Mouse (Mus musculus) midbrain, postnatal 0 days (tissue): ENCODE results near the gene Oxsr1. TPM values are rescaled to one million over a fixed set of nuclear protein-coding genes. Genes with fewer than 3 reads are reported as not detected.
"Not testable (repeated sequence)": the region's sequence is repeated elsewhere in the genome, so short reads cannot be mapped to it uniquely, and the experiment has no call there.

Source experiments
- ATAC-seq: fragments of 200-750 bp; cut with Nextera tagmentation; 2 replicates; pipeline ENCODE4 v1.8.0; 2017; ENCODE audit warnings: moderate number of reproducible peaks, mild to moderate bottlenecking, moderate TSS enrichment, moderate library complexity; ENCODE audit not compliant: low FRiP score
- DNase-seq: peaks from one replicate; pipeline ENCODE4 v3.0.0-alpha.2; 2015; ENCODE audit warnings: low spot score
- H3K27ac ChIP-seq: fragments of 300-500 bp; sonication (generic); 2 replicates; pipeline ENCODE4 v1.5.1; 2014; ENCODE audit warnings: low read depth, mild to moderate bottlenecking, low read length, mixed read lengths
- H3K27me3 ChIP-seq: fragments of 300-500 bp; sonication (generic); 2 replicates; pipeline ENCODE4 v1.6.1; 2014; ENCODE audit warnings: low read length, control low read depth, mixed read lengths; ENCODE audit not compliant: insufficient read depth
- H3K36me3 ChIP-seq: fragments of 300-500 bp; sonication (generic); 2 replicates; pipeline ENCODE4 v1.6.1; 2014; ENCODE audit warnings: low read length, control low read depth, mixed read lengths; ENCODE audit not compliant: insufficient read depth
- H3K4me1 ChIP-seq: fragments of 300-500 bp; sonication (generic); 2 replicates; pipeline ENCODE4 v1.6.1; 2014; ENCODE audit warnings: mild to moderate bottlenecking, control low read depth, antibody characterized with exemption, low read length, mixed read lengths; ENCODE audit not compliant: insufficient read depth
- H3K4me2 ChIP-seq: fragments of 300-500 bp; sonication (generic); 2 replicates; pipeline ENCODE4 v1.6.1; 2014; ENCODE audit warnings: low read depth, mild to moderate bottlenecking, low read length, mixed read lengths; ENCODE audit not compliant: poor library complexity, severe bottlenecking
- H3K4me3 ChIP-seq: fragments of 300-500 bp; sonication (generic); 2 replicates; pipeline ENCODE4 v1.5.1; 2014; ENCODE audit warnings: low read depth, mild to moderate bottlenecking, low read length, moderate library complexity
- H3K9ac ChIP-seq: fragments of 300-500 bp; sonication (generic); replicated peaks from 2 replicates; pipeline ENCODE4 v1.6.1; 2014; ENCODE audit warnings: mild to moderate bottlenecking, low read length, moderate library complexity, mixed read lengths; ENCODE audit not compliant: poor library complexity, severe bottlenecking
- H3K9me3 ChIP-seq: fragments of 300-500 bp; sonication (generic); 2 replicates; pipeline ENCODE4 v1.6.1; 2016; ENCODE audit warnings: low read length, control low read depth
- CTCF ChIP-seq: IDR thresholded peaks from 2 replicates; pipeline ENCODE4 v1.5.1; 2016; ENCODE audit warnings: antibody characterized with exemption, mild to moderate bottlenecking
- WGBS: fragments of 180-500 bp; shearing (Covaris S2); extraction: QIAGEN DNeasy Blood & Tissue Kit; methylation state at CpG from one replicate; pipeline ENCODE4 v1.1.7; 2014; 5-methylcytosine and 5-hydroxymethylcytosine counted together
- polyA plus RNA-seq: library from polyadenylated mRNA; unstranded; fragments of >200 nt; fragmentation: Nextera tagmentation; extraction: Ambion mirVana; gene quantifications from 2 replicates; pipeline ENCODE4 v1.2.1, GENCODE M21; 2015
- total RNA-seq: library from RNA; depleted of rRNA; stranded (reverse); fragments of >200 nt; gene quantifications from 2 replicates; pipeline ENCODE4 v1.2.3, GENCODE M21; 2014

Oxsr1 gene
- total and polyA plus RNA-seq, 2 experiments from 2014 or later = 10.7 to 38.5 TPM

DNA sequence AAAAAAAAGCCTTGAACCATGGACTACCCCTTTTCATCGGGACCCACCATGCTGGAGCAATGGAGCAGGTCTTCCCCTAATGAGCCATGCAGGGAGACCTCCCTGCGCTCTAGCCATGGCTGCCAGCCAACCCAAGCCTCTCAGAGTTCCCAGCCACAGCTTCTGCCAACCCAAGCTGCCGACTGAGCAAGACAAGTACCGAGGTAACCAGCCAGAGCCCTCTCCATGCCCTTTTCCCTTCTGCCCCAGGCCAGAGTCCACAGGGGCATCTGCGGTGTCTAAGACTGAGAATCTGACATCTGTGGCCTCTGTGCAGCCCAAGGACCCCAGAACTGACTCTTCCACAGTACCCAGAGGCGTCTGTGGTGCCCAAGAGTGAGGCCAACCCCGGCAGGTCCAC lies 45.9 kb downstream of the Oxsr1 start:
- H3K4me2 ChIP-seq = no peak overlapping the region
- no peaks in the 10 kb centered on the region for H3K27me3 ChIP-seq
- no peak overlapping the region for H3K9ac ChIP-seq
- no peak overlapping the region for H3K27ac ChIP-seq
- TF ChIP-seq CTCF = no peak
- peaks cover 6% of the 10 kb centered on the region for H3K36me3 ChIP-seq
- DNase-seq (peak; percentile 66), ATAC-seq (no peak)
- H3K4me3 ChIP-seq = no peak overlapping the region
- 80% methylated on average over 7 of the region's 7 CpGs for WGBS
- H3K4me1 ChIP-seq = no peaks in the 10 kb centered on the region
- H3K9me3 ChIP-seq = no peaks in the 10 kb centered on the region

DNA sequence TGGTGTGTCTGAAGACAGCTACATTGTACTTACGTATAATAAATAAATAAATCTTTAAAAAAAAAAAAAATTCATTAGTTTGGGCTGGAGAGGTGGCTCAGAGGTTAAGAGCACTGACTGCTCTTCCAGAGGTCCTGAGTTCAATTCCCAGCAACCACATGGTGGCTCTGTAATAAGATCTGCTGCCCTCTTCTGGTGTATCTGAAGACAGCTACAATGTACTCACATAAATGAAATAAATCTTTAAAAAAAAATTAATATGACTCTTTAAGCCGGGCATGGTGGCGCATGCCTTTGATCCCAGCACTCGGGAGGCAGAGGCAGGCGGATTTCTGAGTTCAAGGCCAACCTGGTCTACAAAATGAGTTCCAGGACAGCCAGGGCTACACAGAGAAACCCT lies 47.4 kb downstream of the Oxsr1 start:
- peak; percentile 33 for TF ChIP-seq CTCF
- H3K4me1 ChIP-seq, H3K27ac ChIP-seq, H3K9ac ChIP-seq, H3K27me3 ChIP-seq, ATAC-seq, H3K36me3 ChIP-seq, H3K4me3 ChIP-seq, DNase-seq, H3K9me3 ChIP-seq, H3K4me2 ChIP-seq: not testable (repeated sequence)
- 94% methylated on average over 5 of the region's 5 CpGs for WGBS

DNA sequence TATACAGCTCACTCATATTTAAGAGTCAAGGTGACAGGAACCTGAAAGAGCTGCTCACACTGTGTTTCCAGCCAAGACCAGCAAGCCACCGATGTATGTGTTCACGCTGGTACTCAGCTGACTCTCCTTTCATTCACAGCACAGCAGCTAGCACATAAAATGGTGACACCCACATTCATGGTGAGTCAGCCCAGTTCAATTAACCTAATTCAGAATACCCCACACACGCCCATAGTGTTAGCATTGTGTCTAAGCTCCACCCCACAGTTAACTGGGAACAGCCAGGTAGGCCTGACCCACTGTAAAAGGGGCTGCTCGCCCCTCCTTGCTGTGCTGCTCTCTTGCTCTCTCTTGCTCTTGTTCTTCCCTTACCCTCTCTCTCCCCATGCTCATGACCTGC lies 50.7 kb downstream of the Oxsr1 start:
- Histone ChIP-seq H3K27me3 (no peaks in the 10 kb centered on the region), H3K27ac (no peak overlapping the region), H3K9me3 (no peaks in the 10 kb centered on the region), H3K9ac (no peak overlapping the region), H3K4me1 (no peaks in the 10 kb centered on the region), H3K4me2 (no peak overlapping the region), H3K36me3 (peaks cover 26% of the 10 kb centered on the region), H3K4me3 (no peak overlapping the region)
- DNase-seq (no peak), ATAC-seq (no peak)
- no peak for TF ChIP-seq CTCF
- 86% methylated on average over 4 of the region's 4 CpGs for WGBS

DNA sequence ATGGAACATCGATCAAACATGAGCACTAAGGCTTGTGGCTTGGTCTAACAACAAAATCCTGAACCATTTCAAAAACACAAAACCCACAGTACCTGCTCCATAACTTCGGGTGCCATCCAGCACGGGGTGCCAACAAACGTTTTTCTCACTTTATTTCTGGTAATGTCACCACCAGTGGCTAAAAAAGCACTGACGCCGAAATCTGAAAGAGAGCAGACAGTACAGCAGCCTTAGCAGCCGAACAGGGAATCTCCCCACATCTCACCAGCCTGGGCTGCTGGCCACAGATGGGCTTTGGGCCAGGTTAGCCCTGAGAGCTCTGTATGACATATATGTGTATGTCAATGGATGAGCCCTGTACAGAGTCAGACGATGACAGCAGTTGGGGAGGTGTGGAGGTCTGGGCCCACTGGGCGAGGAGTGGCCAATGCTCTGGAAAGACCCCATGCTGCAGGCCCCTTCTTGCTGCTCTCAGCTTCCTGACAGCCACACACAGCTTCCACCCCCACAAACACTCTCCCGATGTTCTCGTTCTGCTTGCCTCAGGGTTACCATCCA lies 53.6 kb downstream of the Oxsr1 start:
- DNase-seq (no peak), ATAC-seq (no peak)
- no peaks in the 10 kb centered on the region for H3K27me3 ChIP-seq
- H3K9ac ChIP-seq = no peak overlapping the region
- WGBS = 95% methylated on average over 11 of the region's 11 CpGs
- no peak overlapping the region for H3K27ac ChIP-seq
- H3K36me3 ChIP-seq = peaks cover 44% of the 10 kb centered on the region
- no peak overlapping the region for H3K4me2 ChIP-seq
- H3K4me3 ChIP-seq = no peak overlapping the region
- TF ChIP-seq CTCF = no peak
- H3K4me1 ChIP-seq = no peaks in the 10 kb centered on the region
- H3K9me3 ChIP-seq = no peaks in the 10 kb centered on the region

DNA sequence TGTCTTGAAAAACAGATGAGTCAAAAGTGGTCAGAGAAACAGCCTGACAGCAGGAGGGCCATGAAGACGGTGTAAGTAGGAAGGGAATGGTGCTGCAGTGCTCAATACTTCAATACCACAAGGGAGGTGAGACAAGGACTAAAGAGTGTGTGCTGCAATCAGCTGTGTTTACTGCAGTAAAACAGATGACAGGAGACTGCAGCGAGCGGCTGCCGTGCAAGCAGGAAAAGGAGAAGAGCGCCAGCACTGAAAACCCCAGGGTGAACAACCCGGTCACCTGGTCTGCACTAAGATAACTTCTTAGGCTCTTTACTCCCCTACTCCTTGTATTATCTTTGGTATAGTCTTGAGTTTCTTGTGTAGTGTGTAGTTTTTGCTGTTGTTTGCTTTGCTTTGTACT lies 54.1 kb downstream of the Oxsr1 start:
- no peak overlapping the region for H3K4me3 ChIP-seq
- TF ChIP-seq CTCF = no peak
- no peaks in the 10 kb centered on the region for H3K9me3 ChIP-seq
- H3K27me3 ChIP-seq = no peaks in the 10 kb centered on the region
- no peaks in the 10 kb centered on the region for H3K4me1 ChIP-seq
- no peak overlapping the region for H3K4me2 ChIP-seq
- no peak overlapping the region for H3K27ac ChIP-seq
- DNase-seq (no peak), ATAC-seq (no peak)
- H3K9ac ChIP-seq = no peak overlapping the region
- peaks cover 45% of the 10 kb centered on the region for H3K36me3 ChIP-seq
- 97% methylated on average over 6 of the region's 6 CpGs for WGBS

DNA sequence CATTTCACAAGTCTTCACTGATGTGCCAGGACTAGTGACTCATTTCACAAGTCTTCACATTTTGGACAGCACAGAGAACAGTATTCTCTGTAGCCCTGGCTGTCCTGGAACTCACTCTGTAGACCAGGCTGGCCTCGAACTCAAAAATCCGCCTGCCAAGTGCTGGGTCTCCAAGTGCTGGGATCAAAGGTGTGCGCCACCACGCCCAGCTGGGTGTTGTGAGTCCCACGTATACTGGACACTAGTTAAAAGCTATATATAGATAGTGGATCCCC lies 56.2 kb downstream of the Oxsr1 start:
- not testable (repeated sequence) for ATAC-seq, H3K9me3 ChIP-seq, H3K4me3 ChIP-seq, H3K9ac ChIP-seq, H3K4me1 ChIP-seq, DNase-seq, H3K27ac ChIP-seq, H3K4me2 ChIP-seq, H3K27me3 ChIP-seq
- H3K36me3 ChIP-seq = peaks cover 46% of the 10 kb centered on the region
- WGBS = 98% methylated on average over 5 of the region's 5 CpGs

DNA sequence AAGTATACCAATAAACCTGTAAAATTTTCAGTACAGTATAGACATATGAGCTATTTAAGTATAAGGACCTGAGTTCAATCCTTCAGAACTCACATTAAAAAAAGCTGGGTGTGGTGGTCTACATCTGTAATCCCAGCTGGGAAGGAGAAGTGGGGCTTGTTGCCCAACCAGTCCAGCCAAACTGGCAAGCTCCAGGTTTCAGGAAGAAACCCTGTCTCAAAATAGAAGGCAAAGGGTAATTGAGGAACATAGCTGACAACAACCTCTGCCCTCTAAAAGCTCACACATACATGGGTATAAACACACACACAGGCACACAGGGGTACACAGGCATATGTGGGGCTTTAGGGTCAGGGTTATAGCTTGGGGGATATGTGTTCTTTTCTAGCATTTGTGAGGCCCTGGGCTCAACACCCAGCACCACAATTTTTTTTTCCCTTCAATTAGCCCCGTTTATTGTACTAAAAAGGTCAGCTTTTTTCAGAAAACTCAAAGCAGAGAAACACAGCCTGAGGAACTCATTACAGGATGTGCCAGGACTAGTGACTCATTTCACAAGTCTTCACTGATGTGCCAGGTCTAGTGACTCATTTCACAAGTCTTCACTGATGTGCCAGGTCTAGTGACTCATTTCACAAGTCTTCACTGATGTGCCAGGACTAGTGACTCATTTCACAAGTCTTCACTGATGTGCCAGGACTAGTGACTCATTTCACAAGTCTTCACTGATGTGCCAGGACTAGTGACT lies 56.7 kb downstream of the Oxsr1 start:
- H3K27ac ChIP-seq, ATAC-seq, H3K9me3 ChIP-seq, H3K4me3 ChIP-seq, DNase-seq, H3K4me2 ChIP-seq, H3K9ac ChIP-seq, H3K27me3 ChIP-seq, H3K4me1 ChIP-seq: not testable (repeated sequence)
- H3K36me3 ChIP-seq = peaks cover 45% of the 10 kb centered on the region
- 93% methylated on average over 1 of the region's 1 CpGs for WGBS
